Mouse (Mus musculus) granulocyte monocyte progenitor cell, adult 5-6 weeks (primary cell): ENCODE results near the gene Csf3r. TPM values are rescaled to one million over a fixed set of nuclear protein-coding genes. Genes with fewer than 3 reads are reported as not detected.
"Not testable (repeated sequence)": the region's sequence is repeated elsewhere in the genome, so short reads cannot be mapped to it uniquely, and the experiment has no call there.

Source experiments
- ATAC-seq: replicated peaks from 2 replicates; pipeline ENCODE4 v1.8.0; 2016; ENCODE audit warnings: mild to moderate bottlenecking, moderate TSS enrichment, inconsistent platforms; ENCODE audit not compliant: poor library complexity, severe bottlenecking
- total RNA-seq, 2 experiments: library from RNA; stranded (forward) in 1 of 2; stranded (reverse) in 1 of 2; fragments of 200-712, 200-1000 nt in 1 of 2; fragments of >200 nt in 1 of 2; fragmentation: Nextera tagmentation in 1 of 2; gene quantifications; 2 replicates each; pipeline ENCODE4 v1.2.3; 2014 to 2017

Gene Csf3r
- total RNA-seq (2014; fragmentation: Nextera tagmentation) (111 and 141 TPM in 2 replicates), total RNA-seq (2017) (81.6 and 90.2 TPM in 2 replicates)

- peak; percentile 72 for ATAC-seq
These were observed at the start of gene Csf3r for GRCm38 (mm10) chr4:126024303-126024900. Gene Csf3r (plus strand): TSS chr4:126024550.

- peak; percentile 71 for ATAC-seq
These were observed 46.6 kb upstream of the Csf3r start for GRCm38 (mm10) chr4:125977768-125978167.

DNA sequence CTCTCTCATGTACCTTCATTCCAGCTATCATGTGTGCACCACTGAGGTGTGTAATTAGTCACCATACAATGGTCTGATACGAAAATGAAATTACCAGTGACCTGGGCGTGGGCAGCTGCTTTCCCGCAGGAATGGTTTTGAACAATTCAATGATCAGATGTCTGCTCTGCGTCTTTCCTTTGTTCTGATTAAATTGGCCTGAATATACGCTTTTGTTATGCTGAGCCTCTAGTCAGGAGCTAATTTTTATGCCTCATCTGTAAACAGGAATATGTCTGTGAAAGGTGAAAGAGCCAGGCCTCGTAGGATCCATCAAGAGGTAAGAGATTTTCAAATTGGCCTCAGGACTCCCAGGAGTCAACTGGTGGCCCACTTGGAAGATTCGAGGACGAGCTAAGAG lies 41.1 kb upstream of the Csf3r start:
- no peak for ATAC-seq

- ATAC-seq, result not testable (repeated sequence)
These were observed 38.6 kb upstream of the Csf3r start for GRCm38 (mm10) chr4:125985703-125986102.

DNA sequence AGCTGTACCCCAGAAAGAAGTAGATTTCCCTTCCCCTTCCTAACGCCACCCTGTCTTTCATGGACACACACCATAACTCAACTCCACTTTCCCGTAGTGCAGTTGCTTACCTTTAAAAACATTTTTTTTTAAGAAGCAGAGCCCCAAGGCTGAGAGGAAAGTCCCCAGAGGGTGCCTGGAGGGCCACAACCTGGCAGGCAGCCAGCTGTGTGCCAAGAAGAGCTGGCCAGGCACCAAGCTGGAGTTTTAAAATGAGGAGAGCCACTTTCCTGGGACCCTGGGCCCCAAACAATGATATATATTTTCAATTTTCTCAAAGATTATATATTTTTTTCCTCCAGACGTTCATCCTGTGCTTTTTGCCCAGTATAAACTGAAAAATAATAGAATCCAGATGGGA lies 37.3 kb upstream of the Csf3r start:
- ATAC-seq, result no peak

DNA sequence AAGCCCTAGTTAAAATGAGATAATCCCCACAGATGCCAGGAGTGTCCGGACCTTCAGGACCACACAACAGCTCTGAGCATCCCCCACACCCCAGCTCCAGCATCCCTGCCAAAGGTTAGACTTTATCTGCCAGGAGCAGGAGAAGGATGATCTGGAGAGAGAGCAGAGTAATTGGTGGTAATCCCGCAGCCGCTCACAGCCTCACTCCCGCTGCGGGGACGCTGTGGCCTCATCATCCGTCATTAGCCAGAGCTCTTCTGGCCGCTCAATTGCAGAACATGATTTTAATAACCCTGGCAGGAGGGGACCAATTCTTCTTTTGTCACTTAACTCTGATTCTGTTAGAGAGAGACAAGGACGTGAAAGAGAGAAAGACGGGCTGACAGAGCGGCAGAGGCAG lies 35.3 kb upstream of the Csf3r start:
- ATAC-seq, result no peak

DNA sequence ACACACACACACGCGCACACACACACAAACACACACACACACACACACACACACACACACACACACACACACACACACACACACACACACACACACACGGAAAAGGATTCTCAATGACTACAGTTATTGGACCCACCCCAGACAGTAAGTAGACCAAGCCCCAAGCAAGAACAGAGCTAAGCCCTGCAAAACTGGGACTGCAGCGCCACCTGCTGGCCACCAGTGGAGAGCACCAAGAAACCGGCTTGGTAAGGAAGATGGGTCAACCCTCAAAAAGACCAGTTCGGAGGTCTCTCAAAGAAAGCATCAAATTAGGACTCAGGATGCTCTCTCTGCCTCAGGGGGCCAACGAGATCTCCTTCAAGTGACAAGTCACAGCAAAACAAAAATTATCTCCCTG lies 34.2 kb upstream of the Csf3r start:
- peak; percentile 78 for ATAC-seq

DNA sequence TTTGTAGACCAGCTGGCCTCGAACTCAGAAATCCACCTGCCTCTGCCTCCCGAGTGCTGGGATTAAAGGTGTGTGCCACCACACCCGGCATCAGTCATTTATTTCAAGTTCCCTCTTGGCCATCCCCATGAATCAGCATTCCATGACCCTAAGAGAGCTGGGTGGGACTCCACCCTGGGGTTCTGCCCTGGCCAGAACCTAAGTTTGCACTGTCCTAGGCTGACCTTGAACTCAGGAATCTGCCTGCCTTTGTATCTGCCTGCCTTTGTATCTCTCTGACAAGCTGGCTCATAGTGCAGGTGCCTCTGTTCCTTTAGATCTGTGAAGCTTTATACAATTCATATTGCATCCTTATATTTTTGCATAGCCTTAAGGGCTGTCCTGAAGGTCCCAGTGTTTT lies 32.1 kb upstream of the Csf3r start:
- no peak for ATAC-seq

DNA sequence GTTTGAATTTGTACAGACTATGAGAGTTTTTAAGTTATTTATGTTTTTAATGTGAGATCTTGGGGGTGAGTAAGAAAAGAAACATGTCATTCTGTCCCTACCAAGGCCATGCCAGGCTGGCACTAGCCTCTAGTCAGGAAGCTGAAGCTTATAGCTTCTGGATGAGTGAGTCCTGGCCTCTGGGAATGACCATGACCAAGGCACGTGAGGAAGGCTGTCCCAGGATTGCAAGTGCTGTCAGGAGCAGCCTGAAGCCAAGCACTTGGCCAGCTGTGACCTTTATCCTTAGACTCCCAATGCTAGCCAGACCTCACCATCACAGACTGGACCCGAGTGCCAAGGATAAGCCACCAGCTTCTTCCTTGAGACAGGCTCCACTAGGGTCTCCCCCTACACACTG lies 31.4 kb upstream of the Csf3r start:
- no peak for ATAC-seq

- peak; percentile 67 for ATAC-seq
These were observed 27.8 kb upstream of the Csf3r start for GRCm38 (mm10) chr4:125996576-125996975.

DNA sequence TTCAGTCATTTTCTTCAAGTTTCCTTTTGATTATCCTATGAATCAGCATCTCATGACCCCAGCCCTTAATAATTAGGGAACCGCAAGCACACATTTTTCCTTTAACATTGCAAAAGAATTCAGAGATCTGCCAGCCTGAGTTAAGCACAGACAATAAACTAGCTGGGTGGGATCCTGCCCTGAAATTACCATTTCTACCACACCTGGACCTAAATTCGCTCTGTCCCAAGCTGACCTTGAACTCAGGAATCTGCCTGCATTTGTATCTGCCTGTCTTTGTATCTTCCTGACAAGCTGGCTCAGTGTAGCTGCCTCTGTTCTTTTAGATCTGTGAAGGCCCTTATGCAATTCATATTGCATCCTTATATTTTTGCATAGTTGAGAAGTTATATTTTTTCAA lies 26.5 kb upstream of the Csf3r start:
- ATAC-seq, result no peak

DNA sequence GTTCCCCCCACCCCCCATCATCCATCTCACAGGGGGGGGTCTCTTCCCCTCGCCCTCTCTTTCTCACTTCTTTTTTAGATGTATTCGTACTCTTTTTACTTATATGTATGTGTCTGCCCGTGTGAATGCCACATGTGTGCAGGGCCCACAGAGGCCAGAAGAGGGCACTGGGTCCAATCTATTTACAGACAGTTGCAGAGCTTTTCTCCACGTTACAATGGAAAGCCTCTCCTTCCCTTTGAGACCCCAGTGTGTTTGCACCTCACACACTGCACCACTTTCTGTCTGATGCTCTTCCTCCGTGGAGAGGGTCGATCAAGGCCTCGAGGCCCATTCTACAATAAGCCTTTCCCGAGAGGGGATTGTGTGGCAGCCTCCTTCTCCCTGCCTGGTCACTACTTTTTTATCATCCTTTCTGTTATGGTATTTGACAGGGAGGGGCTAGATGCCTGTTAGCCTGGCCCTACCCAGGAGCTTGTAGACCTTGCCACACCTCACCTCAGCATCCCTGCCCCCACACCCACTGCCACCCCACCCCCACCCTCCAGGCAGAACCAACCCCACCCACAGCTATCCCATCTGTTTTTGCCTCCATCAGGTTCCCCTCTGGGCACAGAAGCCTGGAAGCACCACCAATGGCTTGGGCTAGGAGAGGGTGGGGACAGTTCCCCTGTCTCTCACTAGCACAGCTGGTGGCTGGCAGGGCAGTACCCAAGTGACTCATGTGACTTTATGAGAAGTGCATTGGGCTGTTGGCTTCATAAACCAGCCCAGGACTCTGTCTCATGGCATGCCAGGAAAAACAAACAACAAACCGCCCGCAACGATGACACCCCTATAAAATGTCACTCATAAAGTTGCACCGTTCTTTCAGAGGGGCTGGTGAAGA lies 22.8 kb upstream of the Csf3r start:
- no peak for ATAC-seq

- peak; percentile 80 for ATAC-seq
These were observed 6.5 kb upstream of the Csf3r start for GRCm38 (mm10) chr4:126017676-126018332.

- ATAC-seq, result peak; percentile 71
These were observed 5.3 kb upstream of the Csf3r start for GRCm38 (mm10) chr4:126018966-126019538.

DNA sequence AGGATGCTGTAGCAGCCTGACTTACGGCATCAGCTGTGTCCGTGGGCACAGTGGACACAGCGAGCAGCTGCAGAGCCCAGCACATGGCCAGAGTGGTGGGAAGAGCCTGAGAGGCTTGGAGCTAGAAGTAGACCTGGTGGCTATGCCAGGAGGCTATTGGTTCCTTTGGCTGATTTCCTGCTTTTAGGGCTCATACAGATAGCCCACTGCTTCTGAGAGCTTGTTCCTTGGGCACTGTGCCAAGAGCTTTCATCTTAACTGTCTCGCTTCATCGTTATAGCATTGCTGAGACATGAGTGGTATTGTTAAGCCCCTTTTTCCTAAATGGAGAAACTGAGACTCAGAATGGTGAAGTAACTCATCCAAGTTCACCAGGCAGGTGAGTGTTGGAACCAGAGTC lies 1.5 kb downstream of the Csf3r start:
- ATAC-seq, result no peak

DNA sequence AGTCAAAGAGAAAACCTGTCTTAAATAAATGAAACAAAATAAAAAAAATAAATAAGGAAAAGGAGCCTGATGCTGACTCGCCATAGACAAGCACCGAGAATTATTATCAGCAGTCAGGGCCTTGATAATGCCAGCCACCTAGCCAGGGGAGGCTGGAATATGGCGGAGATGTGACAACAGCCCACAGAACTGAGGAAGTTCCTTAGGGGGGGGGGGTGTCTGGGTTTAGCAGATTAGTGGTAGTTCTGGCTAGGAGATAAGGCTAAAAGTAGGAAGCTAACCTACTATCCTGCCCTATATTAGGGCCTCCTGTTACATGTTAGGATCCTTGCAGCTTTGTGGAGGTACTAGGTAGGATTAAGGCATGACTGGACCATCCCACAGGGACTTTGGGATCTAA lies 3.6 kb downstream of the Csf3r start:
- peak; percentile 23; the same call in 1 of the 2 replicates for ATAC-seq

DNA sequence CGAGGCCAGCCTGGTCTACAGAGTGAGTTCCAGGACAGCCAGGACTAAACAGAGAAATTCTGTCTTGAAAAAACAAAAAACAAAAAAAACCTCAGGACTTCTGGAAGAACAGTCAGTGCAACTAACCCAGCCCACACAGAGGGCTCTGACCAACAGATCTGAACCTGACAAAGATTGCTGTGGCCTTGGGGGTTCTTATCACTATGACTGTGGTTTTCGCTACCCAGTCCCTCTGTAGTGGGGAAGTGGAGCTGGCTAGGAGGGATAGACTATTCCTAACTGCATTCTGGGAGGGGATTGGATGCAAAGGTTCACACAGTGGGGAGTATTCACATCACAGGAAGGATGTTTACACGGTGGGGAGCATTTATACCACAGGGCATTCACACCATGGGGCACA lies 4.7 kb downstream of the Csf3r start:
- no peak for ATAC-seq

GRCm38 (mm10) chr4:126030705-126031104 lies 6.4 kb downstream of the Csf3r start:
- peak; percentile 68 for ATAC-seq

DNA sequence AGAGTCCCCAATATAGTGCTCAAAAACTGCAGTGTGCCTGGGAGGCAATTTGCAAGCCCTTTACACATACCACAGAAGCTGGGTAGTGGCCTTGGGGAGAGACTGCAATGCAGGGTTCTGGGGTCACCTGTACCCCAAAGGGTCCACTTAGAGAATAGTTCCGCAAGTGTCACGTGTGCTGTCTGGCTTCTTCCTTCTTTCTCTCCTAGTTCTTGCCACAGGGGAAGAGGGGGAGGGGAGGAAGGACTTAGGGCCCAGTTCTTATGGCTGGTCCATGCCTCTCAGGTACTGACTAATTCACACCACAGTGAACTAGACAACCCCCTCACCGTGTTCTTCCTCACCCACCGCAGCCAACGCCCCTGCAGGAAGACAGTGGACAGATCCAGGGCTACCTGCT lies 11.1 kb downstream of the Csf3r start:
- ATAC-seq, result no peak

GRCm38 (mm10) chr4:126046851-126047585 lies 22.7 kb downstream of the Csf3r start, which contains the start of gene Mrps15:
Gene Mrps15 (plus strand): TSS chr4:126046925.
- ATAC-seq, result peak; percentile 93
